Mouse (Mus musculus) embryonic facial prominence, embryonic 10.5 days (tissue): Measurements from ENCODE around the gene Tbxa2r. TPM values are rescaled to one million over a fixed set of nuclear protein-coding genes. Genes with fewer than 3 reads are reported as not detected.
A peak's percentile ranks its signal among the peaks of the same experiment; 100 is the strongest.

Experiments
- DNase-seq: peaks from one replicate; pipeline ENCODE4 v3.0.0-alpha.2; 2017; ENCODE audit warnings: low spot score
- H3K27ac ChIP-seq: fragments of 300-500 bp; sonication (generic); replicated peaks from 2 replicates; pipeline ENCODE4 v1.5.1; 2016; ENCODE audit warnings: mild to moderate bottlenecking
- H3K27me3 ChIP-seq: fragments of 300-500 bp; sonication (generic); replicated peaks from 2 replicates; pipeline ENCODE4 v1.6.1; 2016; ENCODE audit warnings: low read depth, mild to moderate bottlenecking; ENCODE audit not compliant: poor library complexity, severe bottlenecking
- H3K36me3 ChIP-seq: fragments of 300-500 bp; sonication (generic); replicated peaks from 2 replicates; pipeline ENCODE4 v1.6.1; 2016; ENCODE audit warnings: mild to moderate bottlenecking, moderate library complexity
- H3K4me1 ChIP-seq: fragments of 300-500 bp; sonication (generic); 2 replicates; pipeline ENCODE4 v1.6.1; 2016
- H3K4me3 ChIP-seq: fragments of 300-500 bp; sonication (generic); 2 replicates; pipeline ENCODE4 v1.5.1; 2016; ENCODE audit warnings: mild to moderate bottlenecking, moderate library complexity
- H3K9me3 ChIP-seq: fragments of 300-500 bp; sonication (generic); 2 replicates; pipeline ENCODE4 v1.6.1; 2016; ENCODE audit warnings: mild to moderate bottlenecking
- WGBS: fragments of 180-500 bp; shearing (Covaris S2); methylation state at CpG from one replicate; pipeline ENCODE4 v1.1.7; 2016; 5-methylcytosine and 5-hydroxymethylcytosine counted together
- polyA plus RNA-seq: library from polyadenylated mRNA; unstranded; fragments of >200 nt; fragmentation: Nextera tagmentation; extraction: Ambion mirVana; gene quantifications from 2 replicates; pipeline ENCODE4 v1.2.1, GENCODE M21; 2016

Gene Tbxa2r
- polyA plus RNA-seq, 1 experiment from 2014 or later = 3.6 TPM

GRCm38 (mm10) chr10:81292554-81293333, 35.8 kb upstream of the Tbxa2r start, which contains the start of gene Pip5k1c:
Pip5k1c (plus strand) TSS chr10:81292963.
- peak; percentile 99 for DNase-seq
- peaks cover 43% of the 10 kb centered on the region for H3K27me3 ChIP-seq
- peaks cover 25% of the 10 kb centered on the region for H3K36me3 ChIP-seq
- H3K4me3 ChIP-seq = peak within 1 kb of the TSS; percentile 75
- H3K4me1 ChIP-seq = peaks cover 64% of the 10 kb centered on the region
- H3K9me3 ChIP-seq = no peaks in the 10 kb centered on the region
- peak within 1 kb of the TSS; percentile 93 for H3K27ac ChIP-seq
- under 1% methylated on average over 80 of the region's 80 CpGs for WGBS

- WGBS = 5% methylated on average over 25 of the region's 25 CpGs
- H3K27me3 ChIP-seq = peaks cover 36% of the 10 kb centered on the region
- DNase-seq = no peak
- H3K4me1 ChIP-seq = peaks cover 65% of the 10 kb centered on the region
- peak overlapping the region; percentile 75 for H3K4me3 ChIP-seq
- peak overlapping the region; percentile 93 for H3K27ac ChIP-seq
- no peaks in the 10 kb centered on the region for H3K9me3 ChIP-seq
- peaks cover 33% of the 10 kb centered on the region for H3K36me3 ChIP-seq
Measured at GRCm38 (mm10) chr10:81293334-81294030, 35.0 kb upstream of the Tbxa2r start.

- DNase-seq = no peak
- Histone ChIP-seq H3K27me3 (peaks cover 29% of the 10 kb centered on the region), H3K9me3 (no peaks in the 10 kb centered on the region), H3K4me3 (peak overlapping the region; percentile 75), H3K4me1 (peaks cover 68% of the 10 kb centered on the region), H3K27ac (no peak overlapping the region), H3K36me3 (peaks cover 37% of the 10 kb centered on the region)
- 61% methylated on average over 8 of the region's 8 CpGs for WGBS
Measured at GRCm38 (mm10) chr10:81294442-81294841, 34.1 kb upstream of the Tbxa2r start.

GRCm38 (mm10) chr10:81295185-81295584, 33.3 kb upstream of the Tbxa2r start:
- WGBS = 92% methylated on average over 6 of the region's 6 CpGs
- Histone ChIP-seq H3K4me3 (peak overlapping the region; percentile 75), H3K9me3 (no peaks in the 10 kb centered on the region)

GRCm38 (mm10) chr10:81297246-81297645, 31.3 kb upstream of the Tbxa2r start:
- DNase-seq = no peak
- Histone ChIP-seq H3K27ac (no peak overlapping the region), H3K9me3 (no peaks in the 10 kb centered on the region), H3K4me3 (no peak overlapping the region), H3K36me3 (peaks cover 57% of the 10 kb centered on the region), H3K4me1 (peaks cover 81% of the 10 kb centered on the region), H3K27me3 (peaks cover 1% of the 10 kb centered on the region; the same call in 1 of the 2 replicates)
- 70% methylated on average over 6 of the region's 6 CpGs for WGBS

More at GRCm38 (mm10) chr10:81295185-81295584, 33.3 kb upstream of the Tbxa2r start:
- Histone ChIP-seq H3K4me1 (peaks cover 74% of the 10 kb centered on the region), H3K27ac (no peak overlapping the region), H3K27me3 (peaks cover 22% of the 10 kb centered on the region), H3K36me3 (peaks cover 42% of the 10 kb centered on the region)
- DNase-seq = no peak

- no peak overlapping the region for H3K4me3 ChIP-seq
- 49% methylated on average over 10 of the region's 10 CpGs for whole genome bisulfite sequencing
- peaks cover 61% of the 10 kb centered on the region for H3K36me3 ChIP-seq
- H3K27ac ChIP-seq = peak overlapping the region; percentile 49; the same call in 1 of the 2 replicates
- H3K9me3 ChIP-seq = no peaks in the 10 kb centered on the region
- DNase-seq = no peak
- peaks cover 87% of the 10 kb centered on the region for H3K4me1 ChIP-seq
- no peaks in the 10 kb centered on the region for H3K27me3 ChIP-seq
Measured at GRCm38 (mm10) chr10:81297845-81298244, 30.7 kb upstream of the Tbxa2r start.

- Histone ChIP-seq H3K4me1 (peaks cover 87% of the 10 kb centered on the region), H3K4me3 (no peak overlapping the region), H3K9me3 (no peaks in the 10 kb centered on the region), H3K27ac (0 out of 2 replicates have a peak overlapping the region, but pooled peaks have one; percentile 3), H3K27me3 (no peaks in the 10 kb centered on the region), H3K36me3 (peaks cover 65% of the 10 kb centered on the region)
- WGBS = 92% methylated on average over 17 of the region's 17 CpGs
- DNase-seq = no peak
Measured at GRCm38 (mm10) chr10:81298369-81299100, 30.0 kb upstream of the Tbxa2r start.

- H3K27ac ChIP-seq = peak overlapping the region; percentile 11; the same call in 1 of the 2 replicates
- peaks cover 86% of the 10 kb centered on the region for H3K4me1 ChIP-seq
Measured at GRCm38 (mm10) chr10:81299585-81300351, 28.8 kb upstream of the Tbxa2r start.

GRCm38 (mm10) chr10:81300352-81300907, 28.1 kb upstream of the Tbxa2r start:
- Histone ChIP-seq H3K4me1 (peaks cover 79% of the 10 kb centered on the region), H3K36me3 (peaks cover 59% of the 10 kb centered on the region), H3K27ac (peak overlapping the region; percentile 11; the same call in 1 of the 2 replicates), H3K27me3 (no peaks in the 10 kb centered on the region), H3K4me3 (peak overlapping the region; percentile 4; the same call in 1 of the 2 replicates), H3K9me3 (no peaks in the 10 kb centered on the region)
- 86% methylated on average over 9 of the region's 9 CpGs for WGBS
- DNase-seq = no peak

More at GRCm38 (mm10) chr10:81299585-81300351, 28.8 kb upstream of the Tbxa2r start:
- Histone ChIP-seq H3K4me3 (no peak overlapping the region; the same call in 1 of the 2 replicates), H3K36me3 (peaks cover 60% of the 10 kb centered on the region), H3K27me3 (no peaks in the 10 kb centered on the region), H3K9me3 (no peaks in the 10 kb centered on the region)
- no peak for DNase-seq
- WGBS = 91% methylated on average over 14 of the region's 14 CpGs

GRCm38 (mm10) chr10:81301321-81301720, 27.2 kb upstream of the Tbxa2r start:
- 78% methylated on average over 9 of the region's 9 CpGs for WGBS
- H3K9me3 ChIP-seq = no peaks in the 10 kb centered on the region
- peaks cover 60% of the 10 kb centered on the region for H3K36me3 ChIP-seq
- H3K27ac ChIP-seq = no peak overlapping the region
- DNase-seq = no peak
- no peaks in the 10 kb centered on the region for H3K27me3 ChIP-seq
- H3K4me1 ChIP-seq = peaks cover 72% of the 10 kb centered on the region
- H3K4me3 ChIP-seq = no peak overlapping the region

- Histone ChIP-seq H3K27me3 (no peaks in the 10 kb centered on the region), H3K4me3 (peak overlapping the region; percentile 9; the same call in 1 of the 2 replicates), H3K27ac (peak overlapping the region; percentile 60), H3K36me3 (peaks cover 64% of the 10 kb centered on the region), H3K9me3 (no peaks in the 10 kb centered on the region), H3K4me1 (peaks cover 67% of the 10 kb centered on the region)
- WGBS = 79% methylated on average over 4 of the region's 4 CpGs
- DNase-seq = no peak
Measured at GRCm38 (mm10) chr10:81302288-81302687, 26.2 kb upstream of the Tbxa2r start.
